Mouse (Mus musculus): ENCODE measurements around the gene Cep97.

DNA sequence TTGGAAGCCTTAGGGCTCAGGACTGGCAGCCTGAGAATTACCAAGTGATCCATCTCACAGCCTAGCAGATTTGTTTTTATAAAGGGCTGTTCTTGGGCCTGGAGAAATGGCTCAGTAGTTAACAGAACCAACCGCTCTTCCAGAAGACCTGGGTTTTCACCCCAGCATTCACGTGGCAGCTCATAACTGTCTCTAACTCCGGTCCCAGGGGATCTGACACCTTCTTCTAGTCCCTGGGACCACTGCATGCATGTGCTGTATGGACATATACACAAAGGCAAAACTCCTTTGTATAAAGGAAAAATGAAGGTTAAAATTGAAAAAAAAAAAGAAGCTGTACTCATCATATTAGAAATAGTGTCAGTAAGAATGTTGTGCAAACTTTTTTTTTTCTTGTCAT, 15.8 kb upstream of the Cep97 start:
- no peak for TF ChIP-seq CTCF (IDR thresholded peaks at IDR 0.05; ENCODE audit: borderline replicate concordance, insufficient read depth, low read length)
- no peak for TF ChIP-seq POLR2A (IDR thresholded peaks at IDR 0.05; ENCODE audit: low read depth, low read length)

All from embryonic fibroblast, embryonic 13.5 days (primary cell).